Comparison of ENCODE assay signal across 8 mouse cellular contexts in genomic region chr4:116788956-116789355, GRCm38 (mm10). TPM values are rescaled to one million over a fixed set of nuclear protein-coding genes. Genes with fewer than 3 reads are reported as not detected.
DNase-seq lines count a peak whose midpoint lies in the region; TF ChIP-seq lines count a peak whose summit lies in the region.

No protein-coding gene starts in this region.

- H3K4me1 ChIP-seq in liver, adult 2 months (ENCODE audit: control insufficient read depth, insufficient read depth, low read length) = no peaks in the 10 kb centered on the region; the same call in 1 of the 2 replicates

- H3K36me3 ChIP-seq in liver, adult 2 months (ENCODE audit: control insufficient read depth, insufficient read depth, low read length) = 0 out of 2 replicates have a peak, but pooled peaks cover 3% of the 10 kb centered on the region
- no peaks in the 10 kb centered on the region for H3K36me3 ChIP-seq in myocyte (ENCODE audit: control insufficient read depth, insufficient read depth)

- no peak overlapping the region for H3K9ac ChIP-seq in liver, adult 2 months (ENCODE audit: low read depth, low read length)

- H3K27ac ChIP-seq in liver, adult 2 months (replicated peaks; ENCODE audit: insufficient read depth, low read depth, low read length) = no peak overlapping the region

- peak; percentile 42; the same call in 1 of the 2 replicates for TF ChIP-seq CTCF in liver, adult 2 months (IDR thresholded peaks at IDR 0.05; ENCODE audit: low read depth, low read length)

- TF ChIP-seq POLR2A in liver, adult 2 months (IDR thresholded peaks at IDR 0.05; ENCODE audit: extremely low read depth, insufficient read depth, low read length) = no peak
- no peak for TF ChIP-seq POLR2A in myocyte (IDR thresholded peaks at IDR 0.05; ENCODE audit: insufficient read length, low read depth)

- no peaks in the 10 kb centered on the region for H3K27me3 ChIP-seq in liver, adult 2 months (ENCODE audit: control insufficient read depth, insufficient read depth, low read length)
- no peaks in the 10 kb centered on the region for H3K27me3 ChIP-seq in myocyte (ENCODE audit: control insufficient read depth, insufficient read depth, insufficient read length)

- WGBS in liver, adult 2 months = 30% methylated on average over 3 of the region's 3 CpGs

- peak overlapping the region; percentile 47 for H3K4me2 ChIP-seq in myocyte (ENCODE audit: low read depth)

- H3ac ChIP-seq in myocyte (ENCODE audit: control insufficient read depth, insufficient read length) = no peak overlapping the region

- peak; percentile 83 to 88 for DNase-seq in B cell, adult 2 months
- peak; percentile 65 to 77 for DNase-seq in adrenal gland, adult 18-20 months (ENCODE audit: low spot score in 2 of 2)
- DNase-seq in embryo, embryonic 10 days (ENCODE audit: low spot score) = peak; percentile 86
- DNase-seq in gastrocnemius, postnatal 25 days = peak; percentile 44
- DNase-seq in kidney, postnatal 10 days = peak; percentile 91
- DNase-seq in liver, adult 2 months (ENCODE audit: extremely low read depth, low read depth, low spot score) = peak; percentile 60
- peak; percentile 76 to 89 for DNase-seq in spleen, postnatal 4 days (ENCODE audit: low spot score in 2 of 2)

- H3K4me3 ChIP-seq in liver, adult 2 months (ENCODE audit: insufficient read depth, low read depth, low read length) = no peak overlapping the region
- H3K4me3 ChIP-seq in myocyte = no peak overlapping the region

- H3K79me2 ChIP-seq in liver, adult 2 months (ENCODE audit: control insufficient read depth, insufficient read depth, low read length) = no peaks in the 10 kb centered on the region
- H3K79me2 ChIP-seq in myocyte (ENCODE audit: control insufficient read depth, insufficient read depth) = no peaks in the 10 kb centered on the region

TF ChIP-seq in myocyte, 11 proteins besides CTCF, POLR2A, EP300 and RAD21:
- TF ChIP-seq CEBPB (IDR thresholded peaks at IDR 0.05; ENCODE audit: insufficient read depth, poor library complexity, severe bottlenecking) (no peak), USF1 (IDR thresholded peaks at IDR 0.05; ENCODE audit: low read depth) (no peak), SRF (IDR thresholded peaks at IDR 0.05; ENCODE audit: control insufficient read depth, insufficient read length, low read depth) (no peak), MYOD1 (IDR thresholded peaks at IDR 0.05; ENCODE audit: control insufficient read depth in 1 of 3, insufficient read length in 2 of 3, low read depth in 2 of 3) (no peak), E2F4 (IDR thresholded peaks at IDR 0.05; ENCODE audit: insufficient read depth) (no peak), MAX (IDR thresholded peaks at IDR 0.05; ENCODE audit: low read depth) (no peak), MYOG (IDR thresholded peaks at IDR 0.05; ENCODE audit: control insufficient read depth in 1 of 3, insufficient read depth in 1 of 3, insufficient read length in 2 of 3, low read depth in 2 of 3) (peak in 1 of 3 experiments; percentile 46)

RNA-seq across cellular contexts. Expression of gene Toe1, which starts 18.5 kb away (rescaled TPM):
- 10 to 100 TPM; 13.5 to 14.9 TPM for total RNA-seq in adrenal gland, adult 18-20 months (2021)
- 1 to 10 TPM; 3.8 to 4.4 TPM for total RNA-seq in gastrocnemius, postnatal 25 days (2021)
- 11.4 and 11.7 TPM in 2 replicates for total RNA-seq in liver, adult 2 months (2014; rRNA removed)
- polyA plus RNA-seq in liver, adult 2 months (2012; rRNA removed) = 8.1 and 10.9 TPM in 2 replicates
- polyA plus RNA-seq in myocyte (2012; fragmentation: generic; extraction: Trizol) = 15.4 TPM

RNA-seq across cellular contexts. Expression of gene Mutyh, which starts 18.6 kb away (rescaled TPM):
- total RNA-seq in adrenal gland, adult 18-20 months (2021) = 1 to 10 TPM; 2.0 to 2.9 TPM
- 1 to 10 TPM; 1.0 to 1.5 TPM for total RNA-seq in gastrocnemius, postnatal 25 days (2021)
- total RNA-seq in liver, adult 2 months (2014; rRNA removed) = 0.28 and 1.5 TPM in 2 replicates
- polyA plus RNA-seq in liver, adult 2 months (2012; rRNA removed) = 0.29 and 1.2 TPM in 2 replicates
- polyA plus RNA-seq in myocyte (2012; fragmentation: generic; extraction: Trizol) = 3.4 TPM

RNA-seq across cellular contexts. Expression of gene Hpdl, which starts 32.6 kb away (rescaled TPM):
- 1 to 10 TPM; 1.8 to 4.7 TPM for total RNA-seq in adrenal gland, adult 18-20 months (2021)
- 1 to 10 TPM; 2.0 to 2.3 TPM for total RNA-seq in gastrocnemius, postnatal 25 days (2021)
- total RNA-seq in liver, adult 2 months (2014; rRNA removed) = 0.18 TPM in 1 of 2 replicates, not detected in the other
- 0.11 and 0.15 TPM in 2 replicates for polyA plus RNA-seq in liver, adult 2 months (2012; rRNA removed)
- 1.5 TPM for polyA plus RNA-seq in myocyte (2012; fragmentation: generic; extraction: Trizol)
